Mouse (Mus musculus) MEL (cell line): ENCODE results near the gene Rexo5. TPM values are rescaled to one million over a fixed set of nuclear protein-coding genes. Genes with fewer than 3 reads are reported as not detected.

ENCODE experiments used
- DNase-seq: peaks from one replicate; pipeline ENCODE4 v3.0.0; 2011; ENCODE audit warnings: low read depth, low spot score
- H3K27ac ChIP-seq: 2 replicates; pipeline ENCODE4 v1.5.1; 2012; ENCODE audit warnings: low read depth, mild to moderate bottlenecking, control low read depth, low read length, moderate library complexity; ENCODE audit not compliant: control insufficient read depth
- H3K27me3 ChIP-seq, 2 experiments: fragments of 150-350 bp in 1 of 2; sonication (generic) in 1 of 2; 2 replicates each; pipeline ENCODE4 v1.6.1; 2012; ENCODE audit warnings: low read length in 2 of 2, mild to moderate bottlenecking in 2 of 2, improper control_type of control experiment in 1 of 2, moderate library complexity in 1 of 2; ENCODE audit not compliant: insufficient read depth in 2 of 2, control insufficient read depth in 1 of 2
- H3K36me3 ChIP-seq, 2 experiments: 2 replicates each; pipeline ENCODE4 v1.6.1; 2012 to 2014; ENCODE audit warnings: low read length in 2 of 2, improper control_type of control experiment in 1 of 2, inconsistent platforms in 1 of 2, mild to moderate bottlenecking in 1 of 2; ENCODE audit not compliant: insufficient read depth in 2 of 2, control insufficient read depth in 1 of 2
- H3K4me1 ChIP-seq, 2 experiments: fragments of 150-350 bp in 1 of 2; sonication (generic) in 1 of 2; 2 replicates each; pipeline ENCODE4 v1.6.1; 2012; ENCODE audit warnings: low read length in 2 of 2, improper control_type of control experiment in 1 of 2, mild to moderate bottlenecking in 1 of 2; ENCODE audit not compliant: insufficient read depth in 2 of 2, control insufficient read depth in 1 of 2
- H3K4me3 ChIP-seq, 2 experiments: fragments of 150-350 bp in 1 of 2; sonication (generic) in 1 of 2; 2 replicates each; pipeline ENCODE4 v1.5.1; 2012; ENCODE audit warnings: low read depth in 2 of 2, low read length in 2 of 2, mild to moderate bottlenecking in 2 of 2, moderate library complexity in 2 of 2, control low read depth in 1 of 2, improper control_type of control experiment in 1 of 2; ENCODE audit not compliant: control insufficient read depth in 1 of 2, insufficient read depth in 1 of 2
- H3K79me2 ChIP-seq: 2 replicates; pipeline ENCODE4 v1.6.1; 2012; ENCODE audit warnings: mild to moderate bottlenecking, low read length, moderate library complexity; ENCODE audit not compliant: control insufficient read depth, poor library complexity, insufficient read depth
- H3K9ac ChIP-seq: 2 replicates; pipeline ENCODE4 v1.6.1; 2012; ENCODE audit warnings: low read depth, mild to moderate bottlenecking, control low read depth, low read length, moderate library complexity; ENCODE audit not compliant: control insufficient read depth, poor library complexity, severe bottlenecking
- H3K9me3 ChIP-seq: fragments of 150-350 bp; sonication (generic); replicated peaks from 2 replicates; pipeline ENCODE4 v1.6.1; 2012; ENCODE audit warnings: mild to moderate bottlenecking, low read length, improper control_type of control experiment, moderate library complexity; ENCODE audit not compliant: insufficient read depth
- BHLHE40 ChIP-seq: IDR thresholded peaks from 2 replicates; pipeline ENCODE4 v1.6.1; 2012; ENCODE audit warnings: low read depth, mild to moderate bottlenecking, inconsistent platforms, low read length, improper control_type of control experiment, borderline replicate concordance
- CHD1 ChIP-seq: IDR thresholded peaks from 2 replicates; pipeline ENCODE4 v1.6.1; 2012; ENCODE audit warnings: low read depth, mild to moderate bottlenecking, inconsistent platforms, low read length, improper control_type of control experiment
- CHD2 ChIP-seq: IDR thresholded peaks from 2 replicates; pipeline ENCODE4 v1.6.1; 2011; ENCODE audit warnings: low read length, improper control_type of control experiment
- E2F4 ChIP-seq: IDR thresholded peaks from 2 replicates; pipeline ENCODE4 v1.6.1; 2011; ENCODE audit warnings: low read depth, low read length, improper control_type of control experiment, borderline replicate concordance
- ELF1 ChIP-seq: IDR thresholded peaks from 2 replicates; pipeline ENCODE4 v1.6.1; 2014; ENCODE audit warnings: low read depth, mild to moderate bottlenecking, inconsistent platforms, low read length, improper control_type of control experiment, moderate library complexity
- EP300 ChIP-seq, 2 experiments: IDR thresholded peaks; 2 replicates each; pipeline ENCODE4 v1.6.1; 2011; ENCODE audit warnings: improper control_type of control experiment in 2 of 2, low read length in 2 of 2, low read depth in 1 of 2, mild to moderate bottlenecking in 1 of 2
- ETS1 ChIP-seq: IDR thresholded peaks from 2 replicates; pipeline ENCODE4 v1.6.1; 2012; ENCODE audit warnings: low read depth, mild to moderate bottlenecking, inconsistent platforms, low read length, improper control_type of control experiment, moderate library complexity
- GABPA ChIP-seq: IDR thresholded peaks from 2 replicates; pipeline ENCODE4 v1.6.1; 2012; ENCODE audit warnings: low read depth, mild to moderate bottlenecking, inconsistent platforms, low read length, improper control_type of control experiment, moderate library complexity
- GATA1 ChIP-seq: IDR thresholded peaks from 2 replicates; pipeline ENCODE4 v1.6.1; 2011; ENCODE audit warnings: low read depth, low read length, improper control_type of control experiment
- HCFC1 ChIP-seq: IDR thresholded peaks from 2 replicates; pipeline ENCODE4 v1.6.1; 2012; ENCODE audit warnings: low read depth, mild to moderate bottlenecking, inconsistent platforms, low read length, improper control_type of control experiment, moderate library complexity
- JUND ChIP-seq: IDR thresholded peaks from 2 replicates; pipeline ENCODE4 v1.6.1; 2011; ENCODE audit warnings: low read depth, mild to moderate bottlenecking, improper control_type of control experiment, low read length
- KAT2A ChIP-seq: conservative IDR thresholded peaks from 2 replicates; pipeline ENCODE4 v1.6.1; 2012; ENCODE audit warnings: low read depth, low read length, improper control_type of control experiment, inconsistent platforms
- MAFK ChIP-seq: IDR thresholded peaks from 2 replicates; pipeline ENCODE4 v1.6.1; 2011; ENCODE audit warnings: low read depth, mild to moderate bottlenecking, low read length, improper control_type of control experiment, borderline replicate concordance
- MAX ChIP-seq: IDR thresholded peaks from 2 replicates; pipeline ENCODE4 v1.6.1; 2011; ENCODE audit warnings: low read length, improper control_type of control experiment
- MAZ ChIP-seq: IDR thresholded peaks from 2 replicates; pipeline ENCODE4 v1.6.1; 2012; ENCODE audit warnings: low read depth, mild to moderate bottlenecking, inconsistent platforms, low read length, improper control_type of control experiment
- MEF2A ChIP-seq: IDR thresholded peaks from 2 replicates; pipeline ENCODE4 v1.6.1; 2014; ENCODE audit warnings: low read depth, mild to moderate bottlenecking, inconsistent platforms, low read length, improper control_type of control experiment; ENCODE audit not compliant: poor library complexity, insufficient replicate concordance, severe bottlenecking; ENCODE audit errors: extremely low read depth
- MXI1 ChIP-seq: IDR thresholded peaks from 2 replicates; pipeline ENCODE4 v1.6.1; 2011; ENCODE audit warnings: mild to moderate bottlenecking, low read depth, low read length, improper control_type of control experiment
- MYB ChIP-seq: IDR thresholded peaks from 2 replicates; pipeline ENCODE4 v1.6.1; 2011; ENCODE audit warnings: mild to moderate bottlenecking, low read depth, low read length, improper control_type of control experiment
- MYC ChIP-seq: IDR thresholded peaks from 2 replicates; pipeline ENCODE4 v1.6.1; 2011; ENCODE audit warnings: low read depth, mild to moderate bottlenecking, low read length, improper control_type of control experiment, moderate library complexity
- NELFE ChIP-seq: IDR thresholded peaks from 2 replicates; pipeline ENCODE4 v1.6.1; 2011; ENCODE audit warnings: low read depth, low read length, improper control_type of control experiment
- POLR2A ChIP-seq, 2 experiments: IDR thresholded peaks; 2 replicates each; pipeline ENCODE4 v1.6.1; 2011 to 2012; ENCODE audit warnings: low read length in 2 of 2, mild to moderate bottlenecking in 2 of 2, control low read depth in 1 of 2, improper control_type of control experiment in 1 of 2, low read depth in 1 of 2, moderate library complexity in 1 of 2; ENCODE audit not compliant: control insufficient read depth in 1 of 2, insufficient read depth in 1 of 2, poor library complexity in 1 of 2
- POLR2AphosphoS2 ChIP-seq: IDR thresholded peaks from 2 replicates; pipeline ENCODE4 v1.6.1; 2011; ENCODE audit warnings: low read length, improper control_type of control experiment
- POLR2AphosphoS5 ChIP-seq: IDR thresholded peaks from 2 replicates; pipeline ENCODE4 v1.6.1; 2012; ENCODE audit warnings: low read depth, borderline replicate concordance, mild to moderate bottlenecking, inconsistent platforms, low read length, moderate library complexity, mixed read lengths
- RAD21 ChIP-seq: IDR thresholded peaks from 2 replicates; pipeline ENCODE4 v1.6.1; 2011; ENCODE audit warnings: mild to moderate bottlenecking, low read depth, low read length, improper control_type of control experiment
- RCOR1 ChIP-seq: IDR thresholded peaks from 2 replicates; pipeline ENCODE4 v1.6.1; 2012; ENCODE audit warnings: low read depth, mild to moderate bottlenecking, inconsistent platforms, low read length, improper control_type of control experiment
- SIN3A ChIP-seq: IDR thresholded peaks from 2 replicates; pipeline ENCODE4 v1.6.1; 2012; ENCODE audit warnings: low read length, improper control_type of control experiment, inconsistent platforms
- TAL1 ChIP-seq: IDR thresholded peaks from 2 replicates; pipeline ENCODE4 v1.6.1; 2012; ENCODE audit warnings: mild to moderate bottlenecking, inconsistent platforms, low read length, moderate library complexity, mixed read lengths
- TBP ChIP-seq: IDR thresholded peaks from 2 replicates; pipeline ENCODE4 v1.8.0; 2011; ENCODE audit warnings: low read depth, low read length, improper control_type of control experiment
- TCF12 ChIP-seq: IDR thresholded peaks from 2 replicates; pipeline ENCODE4 v1.6.1; 2014; ENCODE audit warnings: low read depth, mild to moderate bottlenecking, inconsistent platforms, low read length, improper control_type of control experiment, moderate library complexity
- UBTF ChIP-seq: IDR thresholded peaks from 2 replicates; pipeline ENCODE4 v1.6.1; 2012; ENCODE audit warnings: low read depth, mild to moderate bottlenecking, inconsistent platforms, low read length, improper control_type of control experiment, moderate library complexity, borderline replicate concordance; ENCODE audit not compliant: insufficient read depth
- USF1 ChIP-seq: IDR thresholded peaks from 2 replicates; pipeline ENCODE4 v1.6.1; 2014; ENCODE audit warnings: low read depth, mild to moderate bottlenecking, inconsistent platforms, low read length, improper control_type of control experiment, moderate library complexity
- USF2 ChIP-seq, 2 experiments: IDR thresholded peaks; 2 replicates each; pipeline ENCODE4 v1.6.1; 2011 to 2012; ENCODE audit warnings: improper control_type of control experiment in 2 of 2, low read length in 2 of 2, borderline replicate concordance in 1 of 2, inconsistent platforms in 1 of 2, low read depth in 1 of 2, mild to moderate bottlenecking in 1 of 2; ENCODE audit not compliant: insufficient read depth in 1 of 2
- ZC3H11A ChIP-seq: IDR thresholded peaks from 2 replicates; pipeline ENCODE4 v1.6.1; 2012; ENCODE audit warnings: low read depth, mild to moderate bottlenecking, inconsistent platforms, low read length, improper control_type of control experiment
- ZKSCAN1 ChIP-seq: IDR thresholded peaks from 2 replicates; pipeline ENCODE4 v1.6.1; 2012; ENCODE audit warnings: low read depth, mild to moderate bottlenecking, inconsistent platforms, low read length, improper control_type of control experiment, moderate library complexity
- ZNF384 ChIP-seq: IDR thresholded peaks from 2 replicates; pipeline ENCODE4 v1.6.1; 2012; ENCODE audit warnings: low read depth, mild to moderate bottlenecking, inconsistent platforms, low read length, improper control_type of control experiment
- polyA plus RNA-seq, 2 experiments: library from polyadenylated mRNA; stranded (reverse) in 1 of 2; unstranded in 1 of 2; fragments of >175 nt in 1 of 2; fragments of >200 nt in 1 of 2; gene quantifications; 2 replicates each; pipeline versions ENCODE4 v1.2.1 to v1.2.4; 2012; ENCODE audit warnings: low replicate concordance in 2 of 2, low read depth in 1 of 2; ENCODE audit not compliant: insufficient read length in 2 of 2, insufficient read depth in 1 of 2, missing spikeins in 1 of 2
- total RNA-seq: library from RNA; depleted of rRNA; stranded (reverse); fragments of 300-350 nt; gene quantifications from 2 replicates; pipeline ENCODE4 v1.2.3, GENCODE M21; 2012

Rexo5 gene
- total and polyA plus RNA-seq, 3 experiments: 11.7 to 18.3 TPM; not detected in 1

- Histone ChIP-seq H3K79me2 (peaks cover 2% of the 10 kb centered on the region; the same call in 1 of the 2 replicates), H3K9ac (peak within 1 kb of the TSS; percentile 81), H3K9me3 (no peaks in the 10 kb centered on the region), H3K4me1 (peaks cover 10 to 17% of the 10 kb centered on the region in 2 experiments), H3K36me3 (peaks cover 0 to 32% of the 10 kb centered on the region in 2 experiments; a peak in 2 of 4 replicates), H3K27me3 (no peaks in the 10 kb centered on the region), H3K4me3 (peak within 1 kb of the TSS; percentile 84 to 88), H3K27ac (peak within 1 kb of the TSS; percentile 57)
- peak; percentile 97 for DNase-seq
- TF ChIP-seq EP300 (IDR thresholded peaks at IDR 0.05; ENCODE audit: low read depth in 1 of 2, low read length in 2 of 2) (no peak), CHD1 (peak; percentile 98), GABPA (no peak), MYC (0 out of 2 replicates have a peak, but pooled peaks have one; percentile 29), GATA1 (no peak), MAFK (no peak), USF1 (no peak), NELFE (peak; percentile 48), E2F4 (no peak), POLR2A (IDR thresholded peaks at IDR 0.05; ENCODE audit: control insufficient read depth in 1 of 2, insufficient read depth in 1 of 2, low read depth in 1 of 2, low read length in 2 of 2, poor library complexity in 1 of 2) (peak; percentile 49 to 70; a peak in 3 of 4 replicates), SIN3A (peak; percentile 49; the same call in 1 of the 2 replicates), MYB (no peak), TBP (no peak), USF2 (IDR thresholded peaks at IDR 0.05; ENCODE audit: borderline replicate concordance in 1 of 2, insufficient read depth in 1 of 2, low read depth in 1 of 2, low read length in 2 of 2) (no peak), POLR2AphosphoS5 (no peak), ZKSCAN1 (no peak), RCOR1 (no peak), TAL1 (no peak), CHD2 (no peak), ZC3H11A (no peak), ELF1 (peak; percentile 83), KAT2A (peak; percentile 64; the same call in 1 of the 2 replicates), TCF12 (peak; percentile 21; the same call in 1 of the 2 replicates), BHLHE40 (no peak), POLR2AphosphoS2 (no peak), ETS1 (0 out of 2 replicates have a peak, but pooled peaks have one; percentile 5), MAX (no peak), RAD21 (no peak), ZNF384 (no peak), UBTF (no peak), MXI1 (peak; percentile 79; the same call in 1 of the 2 replicates), MAZ (peak; percentile 87; the same call in 1 of the 2 replicates), JUND (no peak), HCFC1 (peak; percentile 92), MEF2A (no peak)
Measured at GRCm38 (mm10) chr7:119895639-119896512, 102.1 kb downstream of the Rexo5 start, which contains the start of the genes Lyrm1 and Dcun1d3. Gene Lyrm1, plus strand, starts transcription at chr7:119895861. Gene Dcun1d3, minus strand, starts transcription at chr7:119896298.
